Mouse (Mus musculus) thymus, postnatal 4 days (tissue): ENCODE results near the gene Nav3.

Experiments used
- DNase-seq: peaks from one replicate; pipeline ENCODE4 v3.0.0; 2021

The Nav3 gene

DNA sequence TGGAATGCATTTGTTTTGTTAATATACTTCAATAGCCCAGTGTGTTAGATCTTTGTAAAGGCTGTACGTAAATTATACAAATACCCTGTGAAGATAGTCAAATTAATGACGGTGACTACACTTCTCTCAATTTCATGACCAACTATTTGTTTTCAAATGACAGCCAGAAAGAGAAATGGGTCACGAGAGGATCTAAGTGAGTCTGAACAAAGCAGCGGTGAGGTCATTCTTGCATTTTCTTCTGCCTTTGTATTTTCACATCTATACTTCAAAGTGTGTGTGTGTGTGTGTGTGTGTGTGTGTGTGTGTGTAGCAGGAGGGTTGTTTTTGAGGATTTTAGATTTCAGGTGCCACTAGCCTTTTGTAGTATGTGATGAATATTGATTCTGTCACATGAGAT, 662.5 kb downstream of the Nav3 start:
- no peak for DNase-seq

GRCm38 (mm10) chr10:109788728-109789127, 667.3 kb downstream of the Nav3 start:
- no peak for DNase-seq

DNA sequence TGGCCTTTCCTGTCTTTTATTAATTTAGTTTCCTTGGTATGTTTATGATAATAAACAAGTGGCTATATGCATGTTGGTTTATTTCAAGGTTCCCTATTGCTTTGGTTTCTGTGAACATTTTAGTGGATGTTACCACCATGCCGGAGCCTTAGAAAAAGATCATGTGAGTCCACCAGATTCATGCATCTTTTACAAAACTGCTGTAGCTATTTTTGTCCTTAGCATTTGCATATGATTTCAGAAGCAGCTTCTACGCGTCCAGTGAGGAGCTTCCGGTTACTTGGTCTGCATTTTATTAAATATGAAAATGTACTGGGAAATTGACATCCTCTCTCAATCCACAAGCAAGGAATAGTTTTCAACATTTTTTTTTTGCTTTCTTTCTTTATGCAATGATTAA, 676.9 kb downstream of the Nav3 start:
- DNase-seq, result no peak

DNA sequence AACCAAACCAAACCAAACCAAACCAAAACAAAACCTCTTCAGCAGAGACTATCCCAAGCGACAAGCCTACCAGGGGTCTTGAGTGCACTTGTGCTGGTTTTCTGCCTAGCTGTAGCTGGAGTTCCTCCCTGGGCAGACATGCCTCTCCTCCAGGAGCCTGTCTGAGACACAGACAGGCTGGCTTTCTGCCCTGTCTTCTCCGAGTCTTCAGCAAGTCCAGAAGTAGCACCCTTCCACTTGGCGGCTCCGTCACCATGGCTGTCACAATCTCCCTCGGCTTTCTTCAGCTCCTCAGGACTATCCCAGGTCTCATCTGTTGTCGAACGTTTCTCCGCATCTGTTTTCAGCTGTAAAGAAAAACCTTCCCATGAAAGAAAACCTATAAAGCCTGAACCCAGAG, 686.9 kb downstream of the Nav3 start:
- no peak for DNase-seq

DNA sequence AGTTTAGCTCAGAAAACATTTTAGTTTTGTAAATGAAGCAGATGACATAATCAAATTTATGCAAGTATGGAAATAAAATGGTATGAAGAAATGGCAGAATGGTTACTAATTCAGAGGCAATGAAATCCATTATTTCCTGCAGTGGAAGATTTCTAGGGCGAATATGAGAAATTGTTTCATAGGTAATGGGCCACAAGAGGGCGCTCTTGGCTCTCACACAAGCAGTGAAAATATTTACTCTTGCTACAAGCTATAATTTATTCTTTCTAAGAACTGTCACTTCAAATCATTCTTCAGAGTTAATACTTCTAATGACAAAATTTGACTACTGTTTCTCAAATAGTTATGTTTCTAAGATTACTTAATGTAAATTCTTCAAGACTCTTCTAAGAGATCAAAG, 690.4 kb downstream of the Nav3 start:
- peak; percentile 38 for DNase-seq

GRCm38 (mm10) chr10:109764412-109765101, 691.4 kb downstream of the Nav3 start:
- no peak for DNase-seq

GRCm38 (mm10) chr10:109758921-109759600, 696.9 kb downstream of the Nav3 start:
- no peak for DNase-seq

DNA sequence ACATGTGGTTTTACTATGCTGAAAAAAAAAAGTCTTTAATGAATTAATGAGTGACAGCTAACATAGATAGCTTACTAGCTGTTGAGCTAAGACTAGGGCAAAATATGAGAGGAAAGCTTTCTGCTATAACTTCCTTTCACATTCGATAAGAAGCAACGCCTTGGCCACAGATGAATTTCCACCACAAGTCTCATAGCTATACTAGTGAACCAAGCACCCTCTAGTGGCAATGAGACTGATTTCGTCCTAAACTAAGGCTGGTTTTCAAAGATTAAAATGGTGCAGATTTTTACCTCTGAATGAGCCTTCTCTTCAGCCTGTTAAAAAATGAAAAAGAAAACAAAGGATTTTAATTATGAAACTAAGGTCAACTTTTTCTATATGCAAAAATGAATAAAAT, 709.1 kb downstream of the Nav3 start:
- DNase-seq, result no peak

GRCm38 (mm10) chr10:109741664-109742063, 714.3 kb downstream of the Nav3 start:
- no peak for DNase-seq

- no peak for DNase-seq
Observed at GRCm38 (mm10) chr10:109740326-109740725, 715.7 kb downstream of the Nav3 start.

DNA sequence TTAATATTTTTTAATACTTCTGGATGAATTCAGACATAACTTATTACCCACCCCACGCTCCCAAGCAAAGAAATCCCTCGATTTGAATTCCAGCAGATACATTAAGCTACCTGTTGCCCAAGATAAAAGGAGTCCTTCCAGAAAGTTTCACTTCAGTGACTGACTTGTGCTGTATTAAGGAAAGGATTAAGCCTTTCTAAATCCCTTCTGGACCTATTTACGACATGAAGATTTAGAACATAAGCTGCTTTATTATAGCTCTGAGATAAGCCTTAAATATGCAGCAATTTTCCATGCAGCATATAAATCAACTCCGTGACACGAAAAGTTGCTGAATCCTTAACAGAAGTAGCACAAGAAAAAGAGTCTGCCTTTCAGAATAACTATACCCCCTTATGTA, 732.4 kb downstream of the Nav3 start:
- no peak for DNase-seq

- no peak for DNase-seq
Observed at GRCm38 (mm10) chr10:109718808-109719207, 737.2 kb downstream of the Nav3 start.

DNA sequence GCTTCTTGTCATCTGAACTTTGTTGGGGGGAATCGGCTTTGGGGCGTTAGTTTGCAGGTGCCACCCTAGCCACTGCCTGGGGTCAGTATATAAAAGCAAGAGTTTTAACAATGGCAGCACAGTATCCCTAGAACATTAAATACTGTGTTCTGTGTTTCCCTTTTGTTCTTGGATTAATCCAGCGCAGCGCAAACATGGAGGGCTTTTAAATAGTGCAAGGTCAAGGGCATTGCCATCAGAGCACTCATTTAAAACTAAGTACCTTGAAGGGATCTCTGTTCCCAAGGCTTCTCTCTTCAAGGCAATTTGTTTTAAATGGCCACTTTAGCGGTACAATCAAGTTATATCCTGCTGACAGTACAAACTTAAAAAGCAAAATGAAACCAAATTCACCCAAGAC, 737.6 kb downstream of the Nav3 start:
- DNase-seq, result no peak

GRCm38 (mm10) chr10:109713001-109713400, 743.0 kb downstream of the Nav3 start:
- DNase-seq, result no peak

- no peak for DNase-seq
Observed at GRCm38 (mm10) chr10:109699771-109700335, 756.2 kb downstream of the Nav3 start.

DNA sequence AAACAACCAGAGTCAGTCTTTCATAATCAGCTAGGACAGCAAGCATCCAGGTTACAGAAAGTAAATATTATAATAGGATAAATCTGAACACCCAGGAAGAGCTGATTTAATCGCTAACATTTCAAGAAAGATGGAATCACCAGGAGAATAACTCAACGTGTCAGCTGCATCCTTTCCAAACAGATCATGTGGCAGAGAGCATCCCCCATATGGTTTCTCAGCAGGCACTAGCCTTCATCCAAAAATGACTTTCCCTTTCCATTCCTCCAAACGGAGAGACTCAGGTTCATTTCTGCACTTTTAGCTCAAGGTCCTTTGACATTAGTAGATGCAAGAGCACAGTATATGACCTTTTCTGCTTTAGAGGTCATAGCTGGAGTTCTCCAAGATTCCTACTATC, 765.4 kb downstream of the Nav3 start:
- DNase-seq, result no peak

DNA sequence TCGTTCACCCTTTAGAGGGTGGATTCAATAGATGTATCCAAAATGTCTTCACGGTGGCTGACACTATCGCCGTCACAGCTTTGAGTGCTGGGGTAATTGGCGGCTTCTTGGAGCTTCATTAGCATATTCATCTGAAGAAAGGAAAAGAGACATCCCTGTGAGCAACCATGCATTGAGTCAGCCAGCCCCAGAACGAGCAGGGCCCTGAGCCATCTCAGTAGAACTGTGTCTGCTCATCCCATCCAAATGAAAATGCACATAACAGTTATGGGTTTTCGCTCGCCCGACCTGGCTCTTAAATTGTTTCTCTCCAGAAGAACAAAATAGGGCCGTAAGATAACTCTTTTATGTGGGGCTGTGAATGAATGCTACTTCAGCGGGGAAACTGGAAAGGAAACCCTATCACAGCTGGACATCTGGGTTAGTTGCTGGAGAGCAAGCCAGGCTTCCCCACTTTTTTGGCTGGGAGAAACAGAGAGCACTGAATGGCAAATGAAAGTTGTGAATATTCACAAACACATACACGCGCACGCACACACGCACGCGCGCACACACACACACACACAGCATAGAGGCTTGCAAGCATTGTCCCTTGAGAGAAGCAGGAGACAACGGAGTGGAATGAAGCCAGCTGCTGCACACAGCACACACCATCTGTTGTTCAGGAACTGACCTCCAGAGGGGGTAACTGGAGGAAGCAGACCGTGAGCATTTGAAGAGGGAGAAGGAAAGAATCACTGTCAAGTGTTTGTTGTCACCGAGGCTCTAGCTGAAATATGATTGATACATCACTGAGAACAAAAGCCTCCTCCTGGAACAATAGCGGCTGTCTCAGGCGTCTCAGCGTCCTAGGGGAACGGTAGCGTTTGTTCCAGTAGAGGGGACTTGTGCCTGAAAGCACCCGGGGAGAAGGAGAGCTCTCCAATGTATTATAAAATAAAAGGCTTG, 771.6 kb downstream of the Nav3 start:
- no peak for DNase-seq

DNA sequence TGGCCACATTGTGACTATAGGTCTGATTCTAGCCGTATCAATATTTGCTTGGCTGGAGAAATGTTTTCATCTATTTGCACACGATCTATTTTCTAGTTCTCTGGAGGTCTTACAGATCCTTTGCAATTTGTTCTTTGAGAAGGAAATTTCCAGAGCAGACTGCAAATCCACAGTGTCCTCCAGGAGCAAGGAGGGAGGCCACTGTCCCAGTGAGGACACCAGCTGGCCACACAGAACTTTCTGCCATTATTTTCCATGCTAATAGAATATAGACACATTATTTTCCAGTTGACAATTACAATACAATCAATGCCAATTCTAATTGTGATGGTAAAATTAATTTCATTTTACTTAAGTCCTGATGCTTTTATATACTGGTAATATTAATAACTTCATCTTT, 783.1 kb downstream of the Nav3 start:
- no peak for DNase-seq

DNA sequence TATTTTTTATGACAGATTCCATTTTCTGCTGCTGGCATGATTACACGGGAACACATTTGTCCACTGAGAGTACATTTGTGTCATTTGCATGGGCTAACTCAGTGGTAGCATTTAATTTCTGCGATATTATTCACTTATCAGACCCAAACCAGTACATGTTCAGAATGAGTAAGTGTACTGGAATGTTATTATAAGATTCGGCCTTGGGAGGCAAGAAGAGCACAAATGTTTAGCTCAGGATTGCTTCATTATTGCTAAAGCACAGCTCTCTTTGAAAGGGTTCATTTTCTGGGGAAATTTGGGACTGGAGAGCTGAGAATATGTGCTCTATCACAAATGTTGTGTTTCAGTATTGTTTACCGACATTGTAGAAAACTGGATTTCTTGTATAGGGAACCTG, 788.6 kb downstream of the Nav3 start:
- no peak for DNase-seq

- DNase-seq, result peak; percentile 46
Observed at GRCm38 (mm10) chr10:109664629-109665317, 791.2 kb downstream of the Nav3 start.

DNA sequence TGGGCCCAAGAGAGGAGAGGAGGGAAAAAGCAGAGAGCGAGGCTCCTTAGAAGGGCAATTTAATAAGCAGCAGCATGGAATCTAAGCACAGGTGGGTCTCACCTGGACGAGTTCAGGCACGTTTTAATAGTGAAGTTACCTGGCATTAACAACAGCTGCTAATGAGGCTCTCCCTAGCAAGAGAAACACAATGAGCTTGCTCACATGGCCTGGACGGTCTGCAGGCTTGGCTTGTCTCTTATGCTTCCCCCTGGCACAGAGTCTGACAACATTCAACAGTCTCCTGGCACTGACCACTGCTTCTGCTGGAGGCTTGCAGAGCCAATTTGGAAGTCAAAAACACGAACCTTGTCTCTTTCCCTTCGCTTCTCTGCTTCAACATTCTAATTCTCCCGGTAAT, 804.5 kb downstream of the Nav3 start:
- DNase-seq, result no peak

- DNase-seq, result no peak
Observed at GRCm38 (mm10) chr10:109643598-109643997, 812.4 kb downstream of the Nav3 start.

DNA sequence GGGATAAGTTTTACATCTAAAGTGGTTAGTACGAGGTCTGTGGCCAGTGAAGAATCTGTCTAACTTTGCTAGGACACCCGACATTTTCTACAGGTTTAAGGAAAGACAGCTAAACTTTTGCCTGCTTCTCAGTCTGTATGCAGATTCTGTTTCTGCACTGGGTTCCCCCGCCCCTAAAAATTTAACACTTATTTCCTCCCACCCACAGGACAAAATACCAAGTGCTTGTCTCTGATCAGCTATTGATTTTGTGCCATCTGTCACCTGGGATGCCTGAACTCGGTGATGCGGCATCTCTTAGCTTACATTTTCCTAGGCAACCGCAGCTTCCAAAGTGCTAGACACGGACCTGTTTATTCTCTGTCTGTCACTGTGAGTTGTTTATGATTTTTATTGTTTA, 814.2 kb downstream of the Nav3 start:
- no peak for DNase-seq
